Mouse (Mus musculus) retina, adult 2 months (tissue): ENCODE data around the gene Ankdd1b.

Experiments
- DNase-seq: peaks from one replicate; pipeline ENCODE4 v3.0.0-alpha.2; 2012; ENCODE audit warnings: low read depth, low spot score

The Ankdd1b gene

GRCm38 (mm10) chr13:96408786-96409185 is 62.2 kb downstream of the Ankdd1b start:
- DNase-seq, result no peak

DNA sequence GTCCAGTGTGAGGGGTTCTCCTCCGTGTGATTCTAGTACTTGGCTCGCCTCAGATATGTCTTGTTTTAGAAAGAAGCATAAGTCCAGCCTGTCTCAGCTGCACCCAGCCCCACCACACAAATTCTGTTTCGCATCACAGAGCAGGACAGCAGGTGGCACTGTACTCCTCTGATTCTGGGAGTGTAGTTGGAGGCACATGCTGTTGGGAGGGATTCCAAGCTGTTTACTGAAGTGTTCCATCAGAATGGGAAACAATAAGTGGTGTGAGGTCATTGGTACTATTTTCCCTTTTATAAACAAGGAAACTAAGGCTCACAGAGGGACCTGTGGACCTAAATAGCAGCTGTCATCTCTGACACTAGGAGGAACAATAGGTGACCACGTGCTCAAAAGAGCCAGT is 64.0 kb downstream of the Ankdd1b start:
- peak; percentile 25 for DNase-seq

- DNase-seq, result no peak
Observed at GRCm38 (mm10) chr13:96405518-96405917, 65.5 kb downstream of the Ankdd1b start.

- DNase-seq, result no peak
Observed at GRCm38 (mm10) chr13:96401251-96401650, 69.7 kb downstream of the Ankdd1b start.

DNA sequence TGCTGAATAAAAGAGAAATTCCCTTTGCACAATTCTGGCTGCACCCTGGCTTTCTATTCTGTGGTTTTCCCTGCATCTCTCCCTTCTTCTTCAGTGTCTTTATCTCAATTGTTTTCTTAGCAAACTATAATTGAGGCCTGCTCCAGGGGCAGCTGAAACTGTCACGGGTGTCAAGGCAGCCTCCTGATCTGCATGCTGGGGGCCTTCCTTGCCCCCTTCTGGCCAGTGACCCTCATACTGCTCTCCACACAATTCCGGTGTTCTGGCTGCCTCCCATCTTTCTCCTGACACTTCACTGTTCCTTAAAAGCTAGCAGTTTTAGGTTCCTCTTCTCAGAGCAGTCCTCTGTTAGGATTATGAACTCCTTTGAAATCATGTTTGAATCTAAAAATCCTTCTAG is 81.7 kb downstream of the Ankdd1b start:
- DNase-seq, result no peak

DNA sequence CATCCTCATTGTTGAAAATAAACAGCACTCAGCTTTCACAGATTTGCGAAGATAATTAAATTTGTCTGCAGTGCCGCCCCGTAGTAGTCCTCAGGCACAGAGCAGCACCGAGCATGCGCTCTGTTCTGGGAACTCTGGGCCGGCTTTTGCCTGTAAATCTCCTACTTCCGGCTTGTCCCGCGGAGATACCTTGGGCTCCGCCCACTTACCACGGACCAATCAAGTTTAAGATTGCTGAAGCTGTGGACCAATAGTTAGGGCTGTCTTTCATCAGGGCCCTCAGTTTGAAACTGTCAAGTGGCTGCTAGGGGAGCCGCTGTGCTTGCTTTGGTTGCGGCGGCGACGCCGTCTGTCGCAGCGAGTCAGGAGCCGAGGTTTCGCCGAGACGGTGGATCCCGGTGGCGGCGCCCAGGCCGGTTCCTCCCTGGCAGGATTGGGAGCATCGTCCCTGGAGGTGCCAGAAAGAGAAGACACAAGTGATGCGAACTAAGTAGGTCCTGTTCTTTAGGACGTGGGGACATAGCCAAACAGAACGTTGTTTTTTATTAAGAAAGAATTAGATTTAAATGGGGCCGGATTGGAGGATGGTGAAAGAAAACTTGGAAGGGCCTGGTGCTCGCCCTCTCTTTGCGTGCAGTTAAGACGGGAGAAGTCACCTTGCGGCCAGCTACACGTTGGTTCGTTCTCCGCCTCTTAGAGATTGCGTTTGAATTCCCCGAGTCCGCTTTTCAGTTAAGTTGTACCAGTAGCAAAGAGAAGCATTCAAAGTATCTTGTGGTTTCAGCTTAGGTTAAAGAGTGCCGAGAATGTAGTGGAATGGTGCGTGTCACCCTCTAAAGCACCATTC is 82.7 kb downstream of the Ankdd1b start, which contains the start of gene Poc5:
Gene Poc5 (plus strand): TSS at position 253 of the 847 bp plus-strand sequence.
- DNase-seq, result peak; percentile 99

GRCm38 (mm10) chr13:96377883-96378282 is 93.1 kb downstream of the Ankdd1b start:
- DNase-seq, result no peak

- no peak for DNase-seq
Observed at GRCm38 (mm10) chr13:96376871-96377270, 94.1 kb downstream of the Ankdd1b start.

DNA sequence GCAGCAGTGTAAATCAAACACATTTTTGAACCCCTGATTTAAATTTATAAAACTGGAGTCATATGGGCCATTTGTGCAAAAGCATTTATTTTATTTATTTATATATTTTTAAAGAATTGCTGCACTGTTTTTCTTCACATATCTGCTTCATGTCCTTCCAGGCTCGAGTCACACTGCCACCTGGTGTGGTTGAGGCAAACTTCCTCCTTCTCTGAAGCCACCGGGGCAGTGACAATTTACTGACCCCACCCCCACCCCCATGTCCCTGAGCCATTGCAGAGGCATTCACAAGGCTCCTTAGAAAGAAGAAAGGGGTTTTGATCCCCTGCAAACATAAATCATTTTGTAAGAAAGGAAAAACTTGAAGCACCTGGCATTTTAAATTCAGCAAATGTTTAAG is 95.5 kb downstream of the Ankdd1b start:
- no peak for DNase-seq
